Mouse (Mus musculus) small intestine, adult 2 months (tissue): ENCODE measurements around the gene Ube2e3.

Experiments used
- CTCF ChIP-seq: fragments of 200-500 bp; IDR thresholded peaks from 2 replicates; pipeline ENCODE4 v1.5.1; 2012; ENCODE audit warnings: low read depth, mild to moderate bottlenecking, control low read depth, inconsistent platforms, low read length, moderate library complexity, mixed read lengths; ENCODE audit not compliant: insufficient replicate concordance, insufficient read length; ENCODE audit errors: extremely low read depth
- POLR2A ChIP-seq: fragments of 200-500 bp; IDR thresholded peaks from 2 replicates; pipeline ENCODE4 v1.6.1; 2012; ENCODE audit warnings: low read depth, mild to moderate bottlenecking, control low read depth, inconsistent platforms, low read length, moderate library complexity

- TF ChIP-seq POLR2A (no peak), CTCF (no peak)
Observed at GRCm38 (mm10) chr2:78927625-78928024, 59.7 kb downstream of the Ube2e3 start.
